Mouse (Mus musculus) forebrain, embryonic 13.5 days (tissue): ENCODE measurements around the gene Cit. TPM values are rescaled to one million over a fixed set of nuclear protein-coding genes. Genes with fewer than 3 reads are reported as not detected.

Source experiments
- ATAC-seq: fragments of 200-750 bp; cut with Nextera tagmentation; 2 replicates; pipeline ENCODE4 v1.8.0; 2017
- H3K27ac ChIP-seq: fragments of 300-500 bp; sonication (generic); 2 replicates; pipeline ENCODE4 v1.5.1; 2015; ENCODE audit warnings: inconsistent platforms, mild to moderate bottlenecking, moderate library complexity
- H3K27me3 ChIP-seq: fragments of 300-500 bp; sonication (generic); 2 replicates; pipeline ENCODE4 v1.6.1; 2015; ENCODE audit warnings: mild to moderate bottlenecking, inconsistent platforms
- H3K36me3 ChIP-seq: fragments of 300-500 bp; sonication (generic); 2 replicates; pipeline ENCODE4 v1.6.1; 2015; ENCODE audit warnings: mild to moderate bottlenecking, inconsistent platforms; ENCODE audit not compliant: poor library complexity, severe bottlenecking
- H3K4me1 ChIP-seq: fragments of 300-500 bp; sonication (generic); 2 replicates; pipeline ENCODE4 v1.6.1; 2015; ENCODE audit warnings: inconsistent platforms
- H3K4me2 ChIP-seq: fragments of 300-500 bp; sonication (generic); 2 replicates; pipeline ENCODE4 v1.6.1; 2015; ENCODE audit warnings: inconsistent platforms, mild to moderate bottlenecking, moderate library complexity
- H3K4me3 ChIP-seq: fragments of 300-500 bp; sonication (generic); 2 replicates; pipeline ENCODE4 v1.5.1; 2015; ENCODE audit warnings: mild to moderate bottlenecking, inconsistent platforms
- H3K9ac ChIP-seq: fragments of 300-500 bp; sonication (generic); 2 replicates; pipeline ENCODE4 v1.6.1; 2015; ENCODE audit warnings: mild to moderate bottlenecking, inconsistent platforms
- H3K9me3 ChIP-seq: fragments of 300-500 bp; sonication (generic); replicated peaks from 2 replicates; pipeline ENCODE4 v1.6.1; 2016; ENCODE audit warnings: inconsistent platforms
- WGBS: fragments of 180-500 bp; shearing (Covaris S2); methylation state at CpG from one replicate; pipeline ENCODE4 v1.1.7; 2015; 5-methylcytosine and 5-hydroxymethylcytosine counted together
- polyA plus RNA-seq: library from polyadenylated mRNA; unstranded; fragments of >200 nt; fragmentation: Nextera tagmentation; extraction: Ambion mirVana; gene quantifications from 2 replicates; pipeline ENCODE4 v1.2.1, GENCODE M21; 2015

Cit gene
- polyA plus RNA-seq, 1 experiment from 2014 or later: 30.8 TPM

GRCm38 (mm10) chr5:115954549-115954948 lies 109.5 kb downstream of the Cit start:
- 96% methylated on average over 14 of the region's 14 CpGs for WGBS
- no peak for ATAC-seq
- H3K9ac ChIP-seq: no peak overlapping the region
- H3K36me3 ChIP-seq: peaks cover 89% of the 10 kb centered on the region
- no peak overlapping the region for H3K4me3 ChIP-seq
- no peak overlapping the region for H3K27ac ChIP-seq
- H3K27me3 ChIP-seq: no peaks in the 10 kb centered on the region
- H3K4me1 ChIP-seq: no peaks in the 10 kb centered on the region
- H3K4me2 ChIP-seq: no peak overlapping the region
- peaks cover 7% of the 10 kb centered on the region for H3K9me3 ChIP-seq

- Histone ChIP-seq H3K4me2 (no peak overlapping the region), H3K4me1 (no peaks in the 10 kb centered on the region), H3K4me3 (no peak overlapping the region), H3K9me3 (peaks cover 7% of the 10 kb centered on the region), H3K36me3 (peaks cover 83% of the 10 kb centered on the region), H3K27me3 (no peaks in the 10 kb centered on the region), H3K27ac (no peak overlapping the region), H3K9ac (no peak overlapping the region)
- no peak for ATAC-seq
- WGBS: 86% methylated on average over 14 of the region's 14 CpGs
These were observed 110.1 kb downstream of the Cit start for GRCm38 (mm10) chr5:115955131-115955530.

GRCm38 (mm10) chr5:115956048-115956447 lies 111.0 kb downstream of the Cit start:
- H3K27me3 ChIP-seq: no peaks in the 10 kb centered on the region
- no peak overlapping the region for H3K4me3 ChIP-seq
- 95% methylated on average over 14 of the region's 14 CpGs for WGBS
- peaks cover 7% of the 10 kb centered on the region for H3K9me3 ChIP-seq
- H3K4me1 ChIP-seq: no peaks in the 10 kb centered on the region
- no peak overlapping the region for H3K4me2 ChIP-seq
- ATAC-seq: no peak
- no peak overlapping the region for H3K9ac ChIP-seq
- H3K27ac ChIP-seq: no peak overlapping the region
- H3K36me3 ChIP-seq: peaks cover 75% of the 10 kb centered on the region

GRCm38 (mm10) chr5:115957177-115957576 lies 112.1 kb downstream of the Cit start:
- Histone ChIP-seq H3K27me3 (no peaks in the 10 kb centered on the region), H3K4me3 (no peak overlapping the region), H3K36me3 (peaks cover 72% of the 10 kb centered on the region), H3K4me1 (no peaks in the 10 kb centered on the region), H3K4me2 (no peak overlapping the region), H3K9me3 (peaks cover 7% of the 10 kb centered on the region), H3K27ac (no peak overlapping the region), H3K9ac (no peak overlapping the region)
- ATAC-seq: no peak
- WGBS: 98% methylated on average over 6 of the region's 6 CpGs

- H3K4me3 ChIP-seq: no peak overlapping the region
- H3K4me1 ChIP-seq: no peaks in the 10 kb centered on the region
- no peaks in the 10 kb centered on the region for H3K27me3 ChIP-seq
- H3K4me2 ChIP-seq: no peak overlapping the region
- ATAC-seq: no peak
- H3K27ac ChIP-seq: no peak overlapping the region
- no peak overlapping the region for H3K9ac ChIP-seq
- H3K9me3 ChIP-seq: peaks cover 4% of the 10 kb centered on the region
- peaks cover 64% of the 10 kb centered on the region for H3K36me3 ChIP-seq
- 85% methylated on average over 1 of the region's 1 CpGs for WGBS
These were observed 113.3 kb downstream of the Cit start for GRCm38 (mm10) chr5:115958344-115958743.

GRCm38 (mm10) chr5:115958814-115959213 lies 113.7 kb downstream of the Cit start:
- 92% methylated on average over 11 of the region's 11 CpGs for WGBS
- H3K9me3 ChIP-seq: no peaks in the 10 kb centered on the region
- H3K4me2 ChIP-seq: no peak overlapping the region
- ATAC-seq: no peak
- no peak overlapping the region for H3K27ac ChIP-seq
- peaks cover 59% of the 10 kb centered on the region for H3K36me3 ChIP-seq
- no peaks in the 10 kb centered on the region for H3K4me1 ChIP-seq
- H3K27me3 ChIP-seq: no peaks in the 10 kb centered on the region
- H3K4me3 ChIP-seq: no peak overlapping the region
- no peak overlapping the region for H3K9ac ChIP-seq

GRCm38 (mm10) chr5:115961809-115962208 lies 116.7 kb downstream of the Cit start:
- Histone ChIP-seq H3K27me3 (no peaks in the 10 kb centered on the region), H3K9me3 (no peaks in the 10 kb centered on the region), H3K4me1 (no peaks in the 10 kb centered on the region), H3K36me3 (peaks cover 39% of the 10 kb centered on the region), H3K27ac (no peak overlapping the region), H3K4me3 (no peak overlapping the region), H3K9ac (no peak overlapping the region), H3K4me2 (no peak overlapping the region)
- WGBS: 92% methylated on average over 9 of the region's 9 CpGs
- no peak for ATAC-seq

GRCm38 (mm10) chr5:115971236-115971635 lies 126.2 kb downstream of the Cit start:
- 91% methylated on average over 15 of the region's 15 CpGs for WGBS
- no peak for ATAC-seq
- peaks cover 67% of the 10 kb centered on the region for H3K36me3 ChIP-seq
- H3K4me2 ChIP-seq: no peak overlapping the region
- no peaks in the 10 kb centered on the region for H3K4me1 ChIP-seq
- no peak overlapping the region for H3K9ac ChIP-seq
- H3K27me3 ChIP-seq: no peaks in the 10 kb centered on the region
- no peak overlapping the region for H3K4me3 ChIP-seq
- no peak overlapping the region for H3K27ac ChIP-seq
- H3K9me3 ChIP-seq: no peaks in the 10 kb centered on the region

GRCm38 (mm10) chr5:115975672-115976071 lies 130.6 kb downstream of the Cit start:
- no peak overlapping the region for H3K27ac ChIP-seq
- no peaks in the 10 kb centered on the region for H3K9me3 ChIP-seq
- 77% methylated on average over 10 of the region's 10 CpGs for WGBS
- no peak overlapping the region for H3K4me2 ChIP-seq
- no peaks in the 10 kb centered on the region for H3K4me1 ChIP-seq
- no peak overlapping the region for H3K4me3 ChIP-seq
- H3K36me3 ChIP-seq: peaks cover 70% of the 10 kb centered on the region
- ATAC-seq: no peak
- H3K9ac ChIP-seq: no peak overlapping the region
- no peaks in the 10 kb centered on the region for H3K27me3 ChIP-seq

GRCm38 (mm10) chr5:115976446-115976845 lies 131.4 kb downstream of the Cit start:
- 92% methylated on average over 5 of the region's 5 CpGs for WGBS
- Histone ChIP-seq H3K36me3 (peaks cover 65% of the 10 kb centered on the region), H3K4me2 (no peak overlapping the region)

GRCm38 (mm10) chr5:115977266-115977665 lies 132.2 kb downstream of the Cit start:
- no peak for ATAC-seq
- Histone ChIP-seq H3K27ac (no peak overlapping the region), H3K9ac (no peak overlapping the region), H3K4me1 (no peaks in the 10 kb centered on the region), H3K4me3 (no peak overlapping the region), H3K4me2 (no peak overlapping the region), H3K9me3 (no peaks in the 10 kb centered on the region), H3K27me3 (no peaks in the 10 kb centered on the region), H3K36me3 (peaks cover 65% of the 10 kb centered on the region)
- WGBS: 81% methylated on average over 10 of the region's 10 CpGs

More at GRCm38 (mm10) chr5:115976446-115976845, 131.4 kb downstream of the Cit start:
- Histone ChIP-seq H3K9me3 (no peaks in the 10 kb centered on the region), H3K9ac (no peak overlapping the region), H3K4me1 (no peaks in the 10 kb centered on the region), H3K27me3 (no peaks in the 10 kb centered on the region), H3K27ac (no peak overlapping the region), H3K4me3 (no peak overlapping the region)
- ATAC-seq: no peak

- no peaks in the 10 kb centered on the region for H3K27me3 ChIP-seq
- no peak overlapping the region for H3K9ac ChIP-seq
- no peak for ATAC-seq
- H3K27ac ChIP-seq: no peak overlapping the region
- peaks cover 69% of the 10 kb centered on the region for H3K36me3 ChIP-seq
- WGBS: 87% methylated on average over 10 of the region's 10 CpGs
- H3K9me3 ChIP-seq: no peaks in the 10 kb centered on the region
- 0 out of 2 replicates have a peak, but pooled peaks cover 2% of the 10 kb centered on the region for H3K4me1 ChIP-seq
- no peak overlapping the region for H3K4me2 ChIP-seq
- H3K4me3 ChIP-seq: no peak overlapping the region
These were observed 132.7 kb downstream of the Cit start for GRCm38 (mm10) chr5:115977757-115978156.

GRCm38 (mm10) chr5:115978255-115978654 lies 133.2 kb downstream of the Cit start:
- Histone ChIP-seq H3K9me3 (no peaks in the 10 kb centered on the region), H3K9ac (no peak overlapping the region), H3K4me3 (no peak overlapping the region), H3K4me2 (no peak overlapping the region), H3K27me3 (no peaks in the 10 kb centered on the region), H3K36me3 (peaks cover 74% of the 10 kb centered on the region), H3K27ac (no peak overlapping the region), H3K4me1 (0 out of 2 replicates have a peak, but pooled peaks cover 3% of the 10 kb centered on the region)
- ATAC-seq: no peak
- WGBS: 78% methylated on average over 5 of the region's 5 CpGs
